Mouse (Mus musculus) E14TG2a.4 (cell line): ENCODE measurements around the gene Pole2.

ENCODE experiments used
- CTCF ChIP-seq: conservative IDR thresholded peaks from 2 replicates; pipeline ENCODE4 v1.5.1; 2014; ENCODE audit warnings: low read length
- POU5F1 ChIP-seq: IDR thresholded peaks from 2 replicates; pipeline ENCODE4 v1.6.1; 2014; ENCODE audit warnings: low read length, borderline replicate concordance

DNA sequence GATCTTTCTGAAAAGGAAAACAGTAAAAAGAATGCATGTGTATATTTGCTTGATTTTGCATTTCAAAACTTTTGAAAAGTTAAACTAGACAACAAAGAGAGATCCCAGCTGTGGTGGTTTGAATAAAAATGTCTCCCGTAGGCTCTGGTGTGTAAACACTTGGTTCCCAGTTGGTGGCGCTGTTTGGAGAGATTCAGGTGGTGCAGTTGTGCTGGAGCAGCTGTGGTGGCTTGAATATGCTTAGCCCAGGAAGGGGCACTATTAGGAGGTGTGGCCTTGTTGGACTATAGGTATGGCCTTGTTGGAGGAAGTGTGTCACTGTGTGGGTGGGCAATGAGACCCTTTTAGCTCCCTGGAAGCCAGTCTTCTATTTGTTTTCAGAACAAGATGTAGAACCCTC is 1.3 kb upstream of the Pole2 start:
- TF ChIP-seq CTCF (peak; percentile 74), POU5F1 (no peak)
